Mouse (Mus musculus): ENCODE measurements at regions not wholly inside any gene's neighbourhood (a gene's known extent, or its start where the extent isn't known, plus 50 kb on each side); places are given as distances from the start of the nearest gene placed in this dataset.

DNA sequence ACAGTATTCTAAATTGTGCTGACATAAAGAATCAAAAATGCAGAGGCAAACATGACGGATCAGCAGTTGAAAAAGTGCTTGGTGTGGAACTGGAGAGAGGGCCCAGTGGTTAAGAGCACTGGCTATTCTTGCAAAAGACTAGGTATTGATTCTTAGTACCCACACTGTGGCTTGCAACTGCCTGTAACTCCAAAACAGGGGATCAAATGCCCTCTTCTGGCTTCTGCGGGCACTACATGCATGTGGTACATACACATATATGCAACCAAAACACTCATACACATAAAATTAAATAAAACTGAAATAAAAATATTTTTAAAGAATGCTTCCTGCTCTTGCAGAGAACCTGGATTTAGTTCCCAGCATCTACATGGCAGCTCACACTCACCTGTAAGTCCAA, 163.7 kb upstream of the Smim15 start:
- no peak for DNase-seq (ENCODE audit: low spot score in 2 of 2)

DNA sequence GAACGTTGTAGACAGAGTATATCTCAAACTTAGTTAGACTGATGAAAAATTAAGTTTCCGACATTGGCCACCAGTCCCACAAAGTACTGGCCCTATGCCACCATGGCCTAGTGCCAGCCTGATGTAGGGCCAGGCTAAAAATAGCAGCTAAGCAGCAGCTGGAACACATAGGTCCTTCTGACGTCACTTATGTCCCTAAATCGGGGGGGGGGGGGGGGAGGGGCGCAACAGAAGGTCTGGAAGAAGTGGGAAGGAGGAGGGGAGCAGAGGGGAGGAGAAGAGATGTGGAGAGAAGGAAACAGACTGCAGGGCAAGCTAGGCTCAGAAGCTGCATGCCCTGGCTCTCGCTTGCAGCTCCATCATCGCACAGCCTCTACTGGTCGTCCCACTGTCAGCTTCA, 164.7 kb upstream of the Smim15 start:
- DNase-seq (ENCODE audit: low spot score in 2 of 2): no peak

DNA sequence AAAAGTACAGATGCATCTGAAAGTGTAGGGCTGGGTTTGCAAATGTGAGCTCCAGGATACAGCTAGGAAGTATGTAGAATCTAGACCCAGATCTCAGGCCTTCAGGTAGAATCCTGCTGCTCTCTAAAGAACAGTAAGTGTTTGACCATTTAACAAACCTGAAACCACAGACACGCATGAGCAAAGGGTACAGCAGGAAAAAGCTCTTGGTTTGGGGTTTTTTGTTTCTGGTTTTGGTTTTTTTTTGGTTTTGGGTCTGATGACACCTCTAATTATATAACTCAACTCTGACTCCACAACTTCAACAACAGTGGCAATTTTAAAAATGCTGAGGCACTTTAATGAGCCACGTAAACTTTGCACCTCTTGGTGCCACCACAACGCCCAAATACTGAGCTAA, 165.3 kb upstream of the Smim15 start:
- no peak for DNase-seq (ENCODE audit: low spot score in 2 of 2)

DNA sequence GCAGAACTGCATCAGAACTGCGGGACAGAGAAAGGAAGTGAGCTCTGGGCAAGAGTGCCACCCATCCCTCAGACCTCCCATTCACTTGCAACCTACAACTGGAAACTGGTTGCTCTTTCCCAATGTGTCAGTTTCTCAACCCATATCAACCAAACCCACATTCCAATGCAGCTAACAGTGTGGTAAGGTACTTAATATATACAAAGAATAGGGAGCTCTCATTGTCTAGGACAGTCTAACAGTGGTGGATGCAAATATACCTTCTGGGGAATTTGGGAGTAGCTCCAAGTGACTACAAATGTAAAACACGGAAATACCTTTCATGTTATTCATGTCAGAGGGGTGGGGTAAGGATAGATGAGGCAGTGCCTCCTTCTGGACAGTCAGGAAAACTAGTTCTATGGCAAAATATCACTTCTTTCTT, 171.0 kb upstream of the Smim15 start:
- no peak for DNase-seq (ENCODE audit: low spot score in 2 of 2)

DNA sequence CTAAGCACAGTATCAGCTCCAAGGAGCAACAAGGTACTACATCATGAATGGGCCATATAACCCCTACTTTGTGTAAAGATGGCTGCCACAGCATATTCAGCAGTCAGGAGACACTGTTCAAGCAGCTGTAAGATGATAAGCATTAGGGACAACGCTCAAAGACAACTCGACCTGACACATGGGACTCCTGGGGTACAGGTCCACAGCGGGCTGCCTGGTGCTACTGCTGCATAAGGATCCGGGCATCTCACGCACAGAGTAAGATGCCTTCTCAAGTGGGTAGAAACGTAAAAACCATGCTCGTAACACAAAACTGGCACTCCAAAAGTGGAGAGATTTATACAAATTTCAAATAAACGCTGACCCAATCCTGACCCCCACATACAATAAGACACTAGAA, 171.7 kb upstream of the Smim15 start:
- DNase-seq (ENCODE audit: low spot score in 2 of 2): no peak

DNA sequence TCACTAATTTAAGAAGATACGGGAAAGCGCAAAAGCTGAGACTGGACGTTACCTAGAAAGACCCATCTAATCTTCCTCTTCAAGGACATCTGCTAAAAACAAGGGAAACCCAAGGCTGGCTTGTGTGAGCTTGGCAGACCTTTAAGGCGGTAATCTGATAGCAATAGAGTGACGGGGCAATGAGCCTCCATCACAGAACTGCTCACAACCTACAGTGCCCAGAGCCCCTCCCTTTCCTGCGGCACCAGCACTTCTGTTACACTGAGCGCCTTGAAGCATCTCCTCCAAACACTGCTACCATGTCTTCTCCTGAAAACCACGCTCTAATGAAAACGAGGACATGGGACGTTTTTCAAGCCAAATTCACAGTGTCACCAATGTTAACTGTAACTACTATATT, 172.1 kb upstream of the Smim15 start:
- DNase-seq (ENCODE audit: low spot score in 2 of 2): no peak

DNA sequence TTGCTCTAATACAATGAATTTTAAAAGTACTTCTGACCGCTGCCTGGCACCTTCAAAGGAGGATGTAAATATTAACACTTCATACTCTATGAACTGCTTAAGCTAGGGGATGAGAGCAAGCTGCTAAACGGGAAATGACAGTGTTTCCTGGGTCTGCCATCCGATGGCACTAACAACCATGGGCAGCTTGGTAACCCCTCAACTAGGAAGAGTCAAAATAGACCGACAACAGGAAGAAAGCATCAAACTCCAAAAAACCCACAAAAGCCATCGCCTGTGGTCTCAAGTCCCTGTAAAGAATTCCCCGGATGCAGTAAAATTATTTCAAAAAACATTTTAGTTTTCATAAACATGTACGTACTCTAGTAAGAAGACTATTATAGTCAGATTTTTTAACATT, 175.3 kb upstream of the Smim15 start:
- DNase-seq (ENCODE audit: low spot score in 2 of 2): no peak

DNA sequence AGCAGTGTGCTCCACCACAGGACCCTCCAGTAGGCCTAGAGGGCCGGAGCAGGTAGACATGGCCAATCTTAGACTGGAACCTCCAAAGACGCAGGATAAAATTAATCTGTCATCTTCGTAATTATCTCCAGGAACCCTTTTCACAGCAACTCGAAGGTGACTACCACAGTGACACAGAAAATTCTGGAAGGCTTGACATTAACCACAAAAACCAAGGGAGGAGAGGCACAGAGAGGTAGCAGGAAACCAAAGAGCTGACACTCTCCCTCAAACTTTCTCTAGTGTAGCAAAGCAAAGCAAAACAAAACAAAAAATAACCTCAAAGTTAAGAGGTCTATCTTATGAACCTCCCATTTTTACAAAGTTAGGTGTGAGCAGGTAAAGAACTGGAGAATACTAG, 177.4 kb upstream of the Smim15 start:
- DNase-seq (ENCODE audit: low spot score in 2 of 2): no peak

DNA sequence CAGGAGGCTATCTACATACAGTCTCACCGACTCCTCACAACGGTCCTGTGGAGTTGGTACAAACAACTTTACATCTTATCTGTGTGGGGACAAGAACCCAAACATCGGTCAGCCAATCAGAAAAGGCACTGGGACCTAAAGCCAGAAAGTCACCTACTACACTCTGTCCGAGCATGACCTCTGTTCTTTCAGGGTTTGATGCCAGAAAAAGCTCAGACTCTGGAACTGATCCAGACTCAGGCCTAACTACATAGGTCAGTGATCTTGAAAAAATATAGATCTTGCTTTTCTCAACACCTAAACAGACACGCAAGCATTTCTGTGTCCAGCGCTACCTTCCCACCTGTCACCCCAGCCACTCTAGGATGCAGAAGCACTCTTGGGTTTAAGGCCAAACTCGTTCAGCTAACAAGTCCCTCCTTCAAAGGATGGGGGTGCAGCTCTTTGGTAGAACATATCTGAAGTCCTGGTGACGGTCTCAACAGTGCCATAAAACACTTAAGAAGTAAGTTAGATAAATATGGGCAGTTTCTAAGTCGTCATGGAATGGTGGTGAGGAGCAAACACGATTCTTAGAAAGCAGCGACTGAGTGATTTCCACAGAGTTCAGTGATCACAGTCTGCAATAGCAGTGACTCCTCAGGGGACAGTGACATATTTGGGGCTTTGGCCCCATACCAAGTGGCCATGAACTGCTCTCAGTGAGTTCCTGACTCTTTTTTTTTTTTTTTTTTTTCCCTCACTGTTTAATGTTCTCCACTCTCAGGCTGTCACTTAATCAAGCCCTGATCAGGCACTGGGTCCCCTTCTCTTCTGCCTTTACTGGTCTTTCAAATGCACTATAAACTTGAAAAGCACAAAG, 181.2 kb upstream of the Smim15 start:
- no peak for DNase-seq (ENCODE audit: low spot score in 2 of 2)

DNA sequence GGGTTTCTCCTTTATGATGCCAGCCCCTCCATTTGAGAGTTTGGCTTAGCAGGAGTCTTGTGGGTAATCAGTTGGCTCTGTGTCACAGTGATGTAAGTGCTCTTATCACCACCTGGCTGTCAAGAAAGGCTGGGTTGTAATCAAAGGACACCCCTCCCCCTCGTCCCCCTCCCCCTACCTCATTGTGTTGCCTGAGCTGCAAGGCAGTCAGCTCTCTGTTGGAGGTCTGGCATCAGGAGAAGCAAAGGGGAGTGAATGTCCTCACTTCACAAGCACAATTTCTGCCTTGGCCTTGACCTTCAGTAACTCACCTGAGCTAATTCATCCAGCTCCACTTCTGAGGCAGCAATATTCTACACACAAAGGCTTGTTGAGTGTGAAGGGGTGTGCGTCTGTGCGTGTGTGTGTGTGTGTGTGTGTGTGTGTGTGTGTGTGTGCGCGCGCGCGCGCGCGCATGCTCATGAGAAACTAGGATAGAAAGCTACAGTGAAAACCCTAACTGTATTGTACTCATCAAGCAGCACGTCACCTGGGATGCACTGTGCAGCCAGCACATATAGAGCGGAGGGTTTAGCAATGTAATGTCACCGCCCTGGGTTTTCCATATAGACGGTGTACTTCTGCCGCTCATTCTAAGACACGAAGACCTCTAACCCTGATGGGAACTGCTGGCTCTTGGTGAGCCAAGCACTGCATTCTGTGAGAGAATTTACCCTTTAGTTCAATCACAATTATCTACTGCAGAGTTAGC, 182.7 kb upstream of the Smim15 start:
- no peak for DNase-seq (ENCODE audit: low spot score in 2 of 2)

DNA sequence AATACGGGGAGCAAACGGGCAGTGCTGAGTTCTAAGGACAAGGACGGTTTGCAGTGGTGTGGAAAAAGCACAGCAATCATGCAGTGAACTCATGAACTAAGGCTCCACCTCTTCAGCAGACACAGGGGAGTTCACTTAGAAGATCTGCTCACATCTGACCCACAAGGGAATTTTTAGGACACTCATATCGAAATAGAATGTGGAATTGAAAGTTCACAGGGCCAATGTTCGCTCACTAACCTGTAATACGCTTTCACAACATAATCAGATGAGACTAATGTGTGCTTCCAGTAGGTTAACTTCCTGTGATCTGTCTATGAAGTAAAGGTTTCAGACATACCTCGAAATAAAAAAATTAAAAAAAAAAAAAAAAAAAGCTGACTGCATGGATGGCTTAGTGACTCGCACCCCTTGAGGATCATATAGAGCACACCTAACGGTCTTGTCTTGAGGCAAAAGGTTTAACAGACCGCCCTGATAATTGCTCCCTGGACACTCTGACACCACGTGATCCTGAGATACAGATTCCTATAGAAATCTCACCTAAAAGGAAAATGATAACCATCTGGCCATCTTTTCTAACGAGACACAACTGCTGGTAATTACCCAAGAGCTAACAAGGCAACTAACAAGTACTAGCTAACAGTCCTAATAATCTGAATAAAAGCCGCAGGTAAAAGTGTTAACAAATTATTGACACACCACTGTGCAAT, 187.0 kb upstream of the Smim15 start:
- DNase-seq (ENCODE audit: low spot score in 2 of 2): no peak

DNA sequence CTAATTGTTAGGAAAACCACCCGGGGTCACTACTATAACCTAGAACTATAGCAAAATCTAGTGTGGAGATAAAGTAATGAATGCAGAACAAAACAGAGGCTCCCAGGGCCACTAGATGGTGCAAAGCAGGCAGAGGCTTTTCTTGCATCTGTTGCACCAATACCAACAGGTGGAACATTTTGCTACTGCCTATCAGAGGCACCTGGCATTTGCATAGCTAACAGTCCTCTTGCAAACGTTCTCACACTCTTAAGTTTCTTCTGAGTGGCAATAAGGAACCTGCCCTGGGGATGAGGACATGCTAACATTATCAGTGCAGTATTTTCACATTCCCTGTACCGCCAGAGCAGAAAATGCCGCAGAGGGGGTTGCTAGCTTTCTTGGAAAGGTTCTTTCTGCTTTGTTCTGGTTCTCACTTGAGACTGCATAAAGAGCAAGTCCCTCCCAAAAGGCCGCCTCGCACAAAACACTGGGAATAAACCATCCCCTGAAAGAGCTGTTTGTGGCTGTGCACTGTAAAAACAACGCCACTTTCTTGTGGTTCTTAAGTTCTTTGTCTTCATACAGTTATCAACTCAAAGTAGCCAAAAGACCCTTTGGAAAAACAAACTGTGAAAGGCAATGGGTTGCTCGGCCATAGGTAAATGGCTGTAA, 193.2 kb upstream of the Smim15 start:
- no peak for DNase-seq (ENCODE audit: low spot score in 2 of 2)

DNA sequence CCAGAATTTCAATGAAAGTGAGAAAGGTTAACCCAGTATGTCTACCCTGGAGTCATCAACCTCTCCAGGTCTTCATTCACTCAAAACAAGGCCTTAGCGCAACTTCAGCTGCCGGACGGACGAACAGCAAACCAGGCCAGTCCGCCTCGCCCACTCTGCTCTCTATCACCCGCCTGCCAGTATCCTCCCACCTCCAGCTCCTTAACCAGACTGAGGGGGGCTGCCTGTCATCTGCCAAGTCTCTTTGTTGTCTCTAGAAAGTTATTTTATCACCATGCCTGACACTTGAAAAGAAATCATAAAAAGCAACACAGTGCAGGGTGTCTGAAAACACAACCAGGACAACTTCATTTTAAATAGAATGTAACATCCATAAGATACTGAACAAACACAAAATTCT, 195.4 kb upstream of the Smim15 start:
- no peak for DNase-seq (ENCODE audit: low spot score in 2 of 2)

DNA sequence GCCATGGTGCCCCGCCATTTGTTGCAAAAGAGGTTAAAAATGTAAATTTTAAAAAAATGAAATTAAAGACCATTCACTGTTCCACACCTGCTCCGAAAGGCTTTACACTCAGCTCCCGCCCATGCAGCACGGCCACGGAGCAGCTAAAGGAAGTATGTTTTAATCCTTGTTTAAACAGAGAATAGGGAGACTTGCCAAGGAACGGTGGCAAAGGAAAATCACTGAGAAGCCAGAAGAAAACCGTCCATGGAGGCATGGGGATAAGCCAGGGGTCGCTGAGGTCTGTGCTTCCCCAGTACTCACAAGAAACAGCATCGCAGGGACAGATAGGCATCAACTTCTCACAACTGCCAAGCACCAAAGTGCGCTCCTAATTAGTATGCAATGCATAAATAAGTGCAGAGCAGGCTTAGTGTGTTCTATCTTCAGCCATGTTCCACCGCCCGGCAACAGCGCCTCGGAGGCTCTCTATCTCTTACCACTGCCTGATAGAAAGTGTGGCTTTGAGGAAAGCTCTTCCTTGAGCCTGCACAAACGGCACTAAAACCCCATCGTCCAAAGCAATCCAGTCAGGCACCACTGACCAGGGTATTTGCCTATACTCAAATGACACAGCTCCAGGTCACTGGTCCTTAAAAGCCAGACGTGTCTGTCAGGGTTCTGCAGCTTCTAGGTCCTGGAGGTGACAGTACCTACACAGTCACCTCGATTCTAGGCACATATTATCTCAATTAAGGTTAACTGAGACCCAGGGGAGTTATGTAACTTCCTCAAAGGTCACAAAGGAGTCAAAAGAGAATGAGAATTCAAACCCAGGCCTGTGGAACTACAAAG, 196.8 kb upstream of the Smim15 start:
- no peak for DNase-seq (ENCODE audit: low spot score in 2 of 2)

DNA sequence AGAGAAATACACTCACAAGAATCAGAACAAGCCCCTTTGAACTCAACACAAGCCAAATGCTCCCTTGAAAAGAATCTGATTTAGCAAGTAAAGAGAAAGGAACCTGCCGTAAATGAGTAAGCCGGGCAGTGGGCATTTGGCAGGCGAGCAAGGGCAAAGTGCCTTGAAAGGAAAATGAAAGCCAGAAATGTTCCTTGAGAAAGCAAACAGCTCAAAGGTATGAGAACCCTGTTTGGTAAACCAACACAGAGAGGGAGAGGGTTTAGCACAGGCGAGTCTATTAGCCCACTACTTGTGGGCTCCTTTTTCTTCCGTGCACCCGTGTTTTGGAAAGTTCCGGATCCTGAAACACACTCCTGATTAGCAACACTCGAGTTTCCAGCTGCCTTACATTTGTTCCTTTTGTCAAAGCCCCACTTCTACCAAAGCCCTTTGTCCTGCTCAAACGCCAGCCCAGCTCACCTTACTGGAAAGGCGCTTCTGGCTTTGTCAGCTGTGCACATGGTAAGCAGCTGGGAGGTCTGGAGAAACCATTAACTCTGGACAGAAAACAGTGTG, 197.5 kb upstream of the Smim15 start:
- DNase-seq (ENCODE audit: low spot score in 2 of 2): no peak

DNA sequence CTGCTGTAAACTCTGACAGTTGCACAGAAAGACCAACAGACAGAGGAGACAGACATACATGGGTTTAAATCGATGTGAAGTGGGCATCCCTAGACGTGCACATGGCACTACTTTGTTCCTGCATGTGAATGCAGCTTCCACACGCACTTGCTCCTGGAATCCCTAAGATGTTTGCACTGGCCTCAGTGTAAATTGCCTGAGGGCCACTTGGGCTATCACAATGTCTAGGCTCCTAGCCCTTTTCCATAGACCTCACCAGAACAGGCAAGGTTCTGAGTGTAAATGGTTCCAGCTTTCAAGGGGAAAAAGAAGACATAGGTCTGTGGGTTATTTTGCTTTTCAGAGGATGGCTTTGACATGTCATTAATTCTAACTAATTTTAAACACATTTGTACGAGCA, 198.4 kb upstream of the Smim15 start:
- DNase-seq (ENCODE audit: low spot score in 2 of 2): no peak

DNA sequence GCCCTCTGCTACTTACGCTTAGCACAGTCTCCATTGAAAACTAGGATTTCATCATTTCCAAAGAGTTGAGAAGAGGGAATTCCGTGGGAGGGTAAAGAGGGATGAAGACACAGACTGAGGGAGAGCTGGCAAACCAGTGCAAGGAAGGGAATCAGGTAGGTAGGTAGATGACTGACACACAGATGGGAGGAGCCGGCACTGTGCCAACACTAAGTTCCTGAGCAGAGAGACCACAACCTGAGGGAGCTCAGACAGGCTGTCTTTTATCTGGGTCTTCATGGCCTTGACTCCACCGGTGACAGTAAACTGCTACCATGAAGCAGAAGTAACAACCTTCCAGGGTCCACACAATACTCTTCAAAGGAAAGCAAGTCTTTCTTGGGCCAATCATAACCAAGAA, 200.2 kb upstream of the Smim15 start:
- DNase-seq (ENCODE audit: low spot score in 2 of 2): no peak

DNA sequence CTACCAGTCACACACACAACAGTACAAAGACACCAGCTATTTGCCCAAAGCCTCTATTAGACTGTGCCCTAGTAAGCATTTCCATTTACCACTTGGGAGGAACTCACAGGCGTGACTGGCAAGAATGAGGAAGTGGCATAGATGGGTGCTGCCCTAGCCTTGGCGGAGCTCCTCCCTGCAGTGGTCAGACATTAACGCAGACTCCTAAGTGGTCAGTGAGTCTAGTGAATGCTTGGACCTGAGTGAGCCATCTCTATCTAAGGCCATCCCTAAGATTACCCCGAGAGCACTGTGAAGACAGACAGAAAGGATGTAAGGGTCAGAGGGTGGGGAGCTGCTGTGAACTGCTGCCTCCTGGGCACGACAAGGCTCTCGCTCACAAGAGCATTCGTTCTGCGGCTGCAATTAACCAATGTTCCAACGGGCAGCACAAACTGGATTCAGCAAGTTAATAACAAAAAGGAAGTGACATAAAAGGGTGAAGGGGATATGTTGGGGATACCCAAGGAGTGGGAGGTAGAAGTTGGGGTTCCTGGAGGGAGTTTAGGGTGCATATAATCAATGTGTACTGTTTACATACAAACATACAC, 206.0 kb upstream of the Smim15 start:
- DNase-seq (ENCODE audit: low spot score in 2 of 2): no peak

DNA sequence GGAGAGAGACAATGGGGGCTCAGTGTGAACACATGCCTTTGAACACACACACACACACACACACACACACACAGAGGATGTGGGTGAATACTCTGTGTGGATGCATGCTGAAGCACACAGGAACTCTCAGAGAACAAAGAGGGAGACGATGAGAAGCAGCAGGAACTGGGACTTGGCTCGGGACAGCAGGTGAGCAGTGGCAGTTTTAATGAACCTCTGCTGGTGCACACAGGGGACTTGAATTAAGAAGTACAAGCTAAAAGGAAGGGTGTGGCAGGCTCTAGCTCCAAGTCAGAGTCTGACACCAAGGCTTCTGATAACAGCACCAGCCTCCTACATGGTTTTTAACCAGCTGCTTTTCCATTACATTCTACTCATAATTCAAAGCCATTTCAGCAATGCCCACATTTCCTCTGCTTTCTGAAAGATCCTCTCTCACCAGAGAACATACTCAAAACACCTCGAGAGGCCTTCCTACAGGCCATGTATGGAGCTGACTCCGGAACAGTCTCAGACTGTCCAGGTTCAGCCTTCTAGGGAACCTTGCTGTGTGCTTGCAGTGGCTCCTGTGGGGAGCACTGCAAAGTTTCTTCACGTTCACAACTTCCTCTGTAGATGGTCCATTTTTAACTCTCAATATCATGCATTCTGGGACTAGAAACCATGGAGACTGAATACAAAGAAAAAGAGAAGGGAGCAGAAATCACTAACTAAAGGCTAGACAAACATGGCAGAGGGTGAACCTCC, 206.9 kb upstream of the Smim15 start:
- DNase-seq (ENCODE audit: low spot score in 2 of 2): no peak
